Mouse (Mus musculus) adrenal gland, postnatal 10 days (tissue): ENCODE data around the gene Zbtb21. TPM values are rescaled to one million over a fixed set of nuclear protein-coding genes. Genes with fewer than 3 reads are reported as not detected.

ENCODE experiments used
- total RNA-seq, 2 experiments: library from RNA; stranded (reverse); gene quantifications; 2 replicates each; pipeline ENCODE4 v1.2.3; 2021

The Zbtb21 gene
- total RNA-seq, 2 experiments from 2014 or later: 25.5 to 29.6 TPM

Other genes with a start within 250 kb of the Zbtb21 start
- under 1 TPM; 0.27 to 0.63 TPM for gene Ripk4, start 198.8 kb downstream of the Zbtb21 start, total RNA-seq
- gene Prdm15, start 110.8 kb downstream of the Zbtb21 start, total RNA-seq: 10 to 100 TPM in 1 of 2 experiments, 1 to 10 TPM in 1; 7.7 to 12.6 TPM
- 10 to 100 TPM; 35.3 to 39.4 TPM for gene C2cd2, start within 50 bp of the Zbtb21 start, total RNA-seq
- gene B230307C23Rik, start 34.7 kb upstream of the Zbtb21 start, total RNA-seq: 10 to 100 TPM; 27.0 to 29.7 TPM
- 1 to 10 TPM; 7.9 to 9.1 TPM for gene A630089N07Rik, start 119.8 kb upstream of the Zbtb21 start, total RNA-seq